Mouse (Mus musculus) megakaryocyte-erythroid progenitor cell, adult 5 weeks (primary cell): ENCODE measurements around the gene Zdhhc3. TPM values are rescaled to one million over a fixed set of nuclear protein-coding genes. Genes with fewer than 3 reads are reported as not detected.

Experiments used
- polyA plus RNA-seq: library from polyadenylated mRNA; stranded (reverse); fragments of >175 nt; gene quantifications from 2 replicates; pipeline ENCODE4 v1.2.3, GENCODE M21; 2012

The Zdhhc3 gene
- 99.8 and 127 TPM in 2 replicates for polyA plus RNA-seq

DNA sequence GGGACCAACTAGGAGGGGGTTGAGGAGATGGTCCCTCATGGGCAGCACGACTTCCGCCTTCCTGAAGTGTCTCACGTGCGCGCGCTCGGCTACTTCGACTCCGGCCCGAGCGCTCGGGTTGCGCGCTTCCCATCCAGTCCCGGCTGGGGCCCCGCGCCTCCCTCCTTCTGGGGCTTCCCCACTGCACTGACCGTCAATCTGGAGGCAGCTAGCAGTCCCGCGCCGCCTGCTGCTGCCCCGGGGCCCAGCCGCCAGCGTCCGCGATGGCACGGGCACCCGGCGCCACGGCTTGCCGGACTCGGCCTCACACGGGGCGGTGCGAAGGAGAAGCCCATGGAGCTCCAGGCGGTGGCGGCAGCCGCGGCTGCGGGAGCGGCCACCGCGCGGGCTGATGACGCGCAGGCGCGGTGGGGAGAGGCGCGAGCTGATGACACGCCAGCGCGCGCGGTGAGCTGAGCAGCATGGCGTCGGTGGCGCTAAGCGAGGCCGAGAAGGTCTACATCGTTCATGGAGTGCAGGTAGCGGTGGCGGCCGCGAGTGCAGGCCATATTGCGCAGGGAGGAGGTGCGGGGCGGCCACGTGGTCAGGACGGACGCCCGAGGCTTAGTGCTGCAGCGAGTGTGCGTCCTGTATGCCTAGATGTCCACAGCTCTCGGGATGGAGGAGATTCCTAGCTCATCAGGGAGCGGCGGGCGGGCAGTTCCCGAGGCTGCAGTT lies at the start of gene Zdhhc3, which contains the start of gene Exosc7:
Gene Zdhhc3, minus strand, starts transcription at position 401 of the 717 bp plus-strand sequence.
Gene Exosc7, plus strand, starts transcription at position 411 of the 717 bp plus-strand sequence.

DNA sequence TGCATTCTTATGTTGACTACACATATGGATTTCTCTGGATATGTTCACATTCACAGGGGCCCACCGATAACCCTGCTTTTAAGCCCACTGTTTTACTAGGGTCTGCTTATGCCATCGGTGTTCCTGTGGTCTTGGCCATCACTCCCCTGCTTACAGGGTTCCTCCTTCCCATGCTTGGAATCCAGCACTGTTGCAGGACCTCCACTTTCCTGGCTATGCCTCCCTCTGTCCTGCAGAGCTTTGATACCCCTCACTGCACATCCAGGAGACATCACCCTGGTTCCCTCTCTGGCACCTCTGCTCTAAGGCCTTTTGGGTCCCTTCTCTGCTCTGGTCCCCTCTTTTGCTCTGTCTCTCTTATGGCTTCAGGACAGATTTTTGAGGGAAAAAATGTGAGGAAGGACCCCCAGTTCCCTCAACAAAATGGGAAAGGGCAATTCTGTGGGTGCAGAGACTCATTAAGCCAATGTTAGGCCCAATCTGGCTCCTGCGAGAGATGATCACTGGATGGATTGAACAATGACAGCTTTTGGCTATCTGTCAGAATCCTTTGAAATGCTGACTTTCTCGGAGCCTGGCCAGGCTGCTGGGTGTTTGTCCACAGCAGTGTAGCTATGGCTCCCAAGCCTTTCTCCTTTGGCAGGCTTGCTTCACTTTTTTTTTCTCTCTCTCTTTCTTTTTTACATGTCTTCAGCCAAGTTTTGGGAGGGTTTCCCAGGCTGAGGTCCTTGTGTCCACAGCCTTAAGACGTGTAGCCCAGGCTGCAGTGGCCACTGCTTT lies 37.4 kb upstream of the Zdhhc3 start, which contains the start of gene Clec3b:
Gene Clec3b, plus strand, starts transcription at position 706 of the 780 bp plus-strand sequence.

DNA sequence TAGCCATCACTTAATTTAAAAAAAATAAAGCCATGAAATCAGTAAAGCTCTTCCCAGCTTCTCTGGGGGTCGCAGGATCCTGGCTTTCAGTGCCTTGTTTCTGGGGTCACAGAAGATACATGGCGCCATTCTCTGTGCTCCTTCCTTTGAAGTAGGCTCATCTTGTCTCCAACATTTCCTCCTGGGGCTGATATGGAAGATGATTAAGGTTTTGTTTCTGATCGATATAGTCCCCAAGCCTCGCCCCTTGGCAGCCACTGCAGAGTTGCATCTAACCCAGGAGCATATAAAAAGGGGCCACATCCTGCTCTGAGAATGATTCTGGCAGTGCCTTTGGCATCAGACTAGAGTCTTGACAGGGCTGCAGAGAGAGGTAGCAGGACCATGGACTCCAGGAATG lies 78.6 kb downstream of the Zdhhc3 start, which contains the start of gene Tgm4:
Gene Tgm4, plus strand, starts transcription at position 301 of the 400 bp plus-strand sequence.

DNA sequence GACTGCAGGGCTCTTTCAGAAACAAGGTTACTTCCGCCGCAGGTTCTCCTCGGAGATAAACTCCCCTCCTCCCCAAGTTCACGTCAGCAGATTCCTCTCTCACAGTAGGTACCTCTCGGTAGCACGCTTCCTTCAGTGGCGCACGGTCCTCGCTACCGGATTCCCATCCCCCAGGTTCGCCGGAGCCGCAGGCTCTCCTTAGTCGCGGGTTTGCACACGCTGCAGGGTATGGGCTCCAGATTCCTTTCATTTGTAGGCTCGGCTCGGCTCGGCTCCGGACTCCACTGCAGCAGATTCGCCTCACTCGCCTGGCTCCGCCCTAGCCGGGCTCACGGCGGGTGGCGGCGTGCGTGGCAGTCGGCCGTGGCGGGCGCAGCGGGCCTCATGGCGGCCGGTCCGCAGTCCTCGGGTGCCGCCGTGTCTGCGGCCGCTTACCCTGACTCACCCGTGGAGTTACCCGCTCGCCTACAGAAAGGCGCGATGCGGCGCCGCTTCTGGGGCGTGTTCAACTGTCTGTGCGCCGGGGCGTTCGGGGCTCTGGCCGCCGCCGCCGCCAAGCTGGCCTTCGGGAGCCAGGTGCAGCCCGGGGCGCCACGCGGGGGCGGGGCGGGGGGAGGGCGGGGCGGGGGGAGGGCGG lies 91.9 kb downstream of the Zdhhc3 start, which contains the start of gene Tmem42:
Gene Tmem42, plus strand, starts transcription at position 332 of the 637 bp plus-strand sequence.

Other genes with a start within 250 kb of the Zdhhc3 start
- 4.0 and 4.9 TPM in 2 replicates for gene Zfp445, start 247.2 kb downstream of the Zdhhc3 start, polyA plus RNA-seq
- 0.35 and 0.61 TPM in 2 replicates for gene Zkscan7, start 227.5 kb downstream of the Zdhhc3 start, polyA plus RNA-seq
- gene Zfp105, start 190.1 kb downstream of the Zdhhc3 start, polyA plus RNA-seq, result 0.22 and 0.27 TPM in 2 replicates
- 3.8 and 5.7 TPM in 2 replicates for gene 1110059G10Rik, start 162.2 kb downstream of the Zdhhc3 start, polyA plus RNA-seq
- gene Kif15, start 162.2 kb downstream of the Zdhhc3 start, polyA plus RNA-seq, result 8.7 and 11.4 TPM in 2 replicates
- 11.8 and 12.2 TPM in 2 replicates for gene Tmem42, start 91.9 kb downstream of the Zdhhc3 start, polyA plus RNA-seq
- gene Tgm4, start 78.5 kb downstream of the Zdhhc3 start, polyA plus RNA-seq, result 0.10 TPM in 1 of 2 replicates, not detected in the other
- 12.4 and 14.5 TPM in 2 replicates for gene Exosc7, start within 50 bp of the Zdhhc3 start, polyA plus RNA-seq
- 0.36 and 0.51 TPM in 2 replicates for gene Clec3b, start 37.7 kb upstream of the Zdhhc3 start, polyA plus RNA-seq
- gene Cdcp1, start 102.8 kb upstream of the Zdhhc3 start, polyA plus RNA-seq, result 0.05 and 0.26 TPM in 2 replicates
- 13.3 and 16.6 TPM in 2 replicates for gene Tmem158, start 147.6 kb upstream of the Zdhhc3 start, polyA plus RNA-seq